Mouse (Mus musculus) common myeloid progenitor, adult 5-6 weeks (primary cell): ENCODE results near the gene Olfr1362. TPM values are rescaled to one million over a fixed set of nuclear protein-coding genes. Genes with fewer than 3 reads are reported as not detected.

ENCODE experiments used
- ATAC-seq: replicated peaks from 2 replicates; pipeline ENCODE4 v1.8.0; 2016; ENCODE audit warnings: low read depth, mild to moderate bottlenecking, moderate TSS enrichment, inconsistent platforms; ENCODE audit not compliant: poor library complexity, severe bottlenecking
- total RNA-seq: library from RNA; stranded (forward); fragments of 200-1000, 187-1606 nt; gene quantifications from 2 replicates; pipeline ENCODE4 v1.2.3, GENCODE M21; 2017

The Olfr1362 gene
- total RNA-seq: not detected in 2 replicates

DNA sequence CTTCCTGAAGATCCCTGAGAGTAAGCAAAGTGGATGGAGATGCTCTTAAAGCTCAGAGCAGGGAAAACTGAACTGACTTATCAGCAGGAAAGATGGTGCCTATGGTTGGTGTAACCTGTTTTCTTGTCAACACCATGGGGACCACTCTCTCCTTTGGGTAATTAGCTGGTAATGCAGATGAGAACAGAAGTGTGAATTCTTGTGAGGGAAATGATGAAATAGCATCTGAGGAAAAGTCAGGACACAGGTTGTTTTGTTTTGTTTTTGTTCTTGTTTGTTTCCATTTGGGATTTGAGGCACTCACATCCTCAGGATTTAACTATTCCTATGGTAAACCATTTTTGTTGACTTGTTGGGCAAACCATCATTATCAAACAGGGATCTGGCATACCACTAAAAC, at the start of gene Olfr1362:
Olfr1362 (minus strand) TSS at position 101 of the 400 bp plus-strand sequence.
- ATAC-seq: no peak

DNA sequence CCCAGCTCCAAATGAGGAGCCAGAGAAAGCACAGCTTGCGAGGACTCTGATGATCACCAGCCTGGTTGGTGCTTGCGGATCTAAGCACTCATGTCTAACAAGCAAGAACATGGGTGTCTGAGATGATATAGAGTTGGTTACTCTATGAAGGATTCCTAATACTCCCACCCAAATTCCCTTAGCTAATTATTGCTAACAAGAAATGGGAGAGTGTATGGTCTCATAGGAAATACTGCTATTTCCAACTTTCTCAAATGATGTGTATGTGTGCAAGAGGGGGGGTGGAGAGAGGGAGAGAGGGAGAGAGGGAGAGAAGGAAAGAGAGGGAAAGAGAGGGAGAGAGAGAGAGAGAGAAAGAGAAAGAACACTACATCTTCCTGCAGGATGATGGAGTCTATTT, 49.5 kb upstream of the Olfr1362 start, which contains the start of gene Olfr1361:
Olfr1361 (minus strand) TSS at position 101 of the 400 bp plus-strand sequence.
- ATAC-seq: no peak

DNA sequence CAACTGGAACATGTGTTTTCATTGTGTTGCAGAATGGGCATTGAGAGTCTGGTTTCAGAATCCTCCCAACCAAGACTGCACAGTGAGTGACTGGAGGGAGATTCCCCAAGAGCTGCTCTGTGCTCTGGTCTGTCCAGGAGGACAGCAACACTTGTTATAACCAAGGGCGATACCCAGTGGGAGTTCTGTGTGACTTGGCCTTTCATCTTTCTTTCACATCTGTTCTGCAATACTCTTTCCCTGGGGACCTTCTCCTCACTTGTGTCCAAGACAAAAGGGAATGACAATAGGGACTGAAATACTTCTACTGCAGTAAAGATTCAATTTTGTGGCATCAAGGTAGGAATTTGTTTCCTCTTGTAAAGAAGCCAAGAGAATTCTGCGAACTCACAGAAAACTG, 28.6 kb upstream of the Olfr1362 start, which contains the start of gene Olfr11:
Olfr11 (minus strand) TSS at position 101 of the 400 bp plus-strand sequence.
- ATAC-seq: no peak

DNA sequence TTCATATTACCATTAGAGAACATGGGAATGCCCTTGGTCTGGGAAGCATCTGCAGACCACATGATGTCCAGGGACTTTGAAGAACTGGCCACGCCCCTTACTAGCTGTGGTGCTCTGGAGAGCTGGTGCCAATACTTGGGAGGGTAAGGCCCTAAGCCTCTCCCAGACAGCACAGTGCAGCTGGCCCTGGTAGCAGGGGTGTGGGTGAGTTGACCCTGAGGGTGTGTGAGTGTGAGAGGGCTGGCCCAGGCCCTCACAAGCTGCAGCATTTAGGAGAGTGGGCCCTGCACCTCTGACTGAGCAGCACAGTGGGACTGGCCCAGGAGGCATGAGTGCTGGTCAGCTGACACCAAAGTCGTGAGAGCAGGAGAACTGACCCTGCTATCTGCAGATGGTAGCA, 22.2 kb downstream of the Olfr1362 start:
- ATAC-seq: no peak

DNA sequence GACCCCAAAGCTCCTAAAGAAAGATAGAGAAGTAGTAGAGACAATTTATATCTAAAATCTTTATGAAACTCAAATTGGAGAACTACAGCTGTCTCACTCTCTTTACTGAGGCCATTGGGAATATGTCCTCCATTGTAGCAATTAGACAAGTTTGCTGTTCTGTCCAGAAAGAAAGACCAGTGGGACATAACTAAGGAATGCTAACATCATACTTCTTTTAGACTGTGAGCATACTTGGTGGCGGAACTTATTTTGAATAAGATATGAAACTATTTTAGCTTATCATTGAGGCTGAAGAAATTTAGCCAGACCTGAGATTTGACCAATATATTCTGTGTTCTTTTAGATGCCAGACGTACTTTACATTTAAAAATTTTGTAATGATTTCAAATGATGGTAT, 32.2 kb downstream of the Olfr1362 start, which contains the start of gene Olfr1364:
Olfr1364 (minus strand) TSS at position 101 of the 400 bp plus-strand sequence.
- ATAC-seq: no peak

Other genes starting within 250 kb of the Olfr1362 start
- 37.7 and 38.6 TPM in 2 replicates for gene Zkscan3, start 211.3 kb downstream of the Olfr1362 start, total RNA-seq
- gene Pgbd1, start 173.0 kb downstream of the Olfr1362 start, total RNA-seq: 0.87 and 1.2 TPM in 2 replicates
- gene Zscan26, start 160.3 kb downstream of the Olfr1362 start, total RNA-seq: 18.6 and 27.6 TPM in 2 replicates
- 0.19 TPM in 1 of 2 replicates, not detected in the other for gene Nkapl, start 145.5 kb downstream of the Olfr1362 start, total RNA-seq
- 0.73 and 1.4 TPM in 2 replicates for gene Zkscan4, start 135.1 kb downstream of the Olfr1362 start, total RNA-seq
- gene Gm10065, start 134.6 kb downstream of the Olfr1362 start, total RNA-seq: not detected in 2 replicates
- 0.37 and 0.44 TPM in 2 replicates for gene AK157302, start 118.8 kb downstream of the Olfr1362 start, total RNA-seq
- 8.5 and 11.7 TPM in 2 replicates for gene Gm11273, start 112.6 kb downstream of the Olfr1362 start, total RNA-seq
- gene Zkscan8, start 82.9 kb downstream of the Olfr1362 start, total RNA-seq: 12.4 and 14.7 TPM in 2 replicates
- not detected in 2 replicates for gene Olfr1366, start 71.2 kb downstream of the Olfr1362 start, total RNA-seq
- gene Olfr1535, start 54.1 kb downstream of the Olfr1362 start, total RNA-seq: not detected in 2 replicates
- gene Olfr1364, start 32.3 kb downstream of the Olfr1362 start, total RNA-seq: not detected in 2 replicates
- gene Olfr11, start 28.5 kb upstream of the Olfr1362 start, total RNA-seq: not detected in 2 replicates
- gene Olfr1361, start 49.4 kb upstream of the Olfr1362 start, total RNA-seq: not detected in 2 replicates
- not detected in 2 replicates for gene Olfr1360, start 63.4 kb upstream of the Olfr1362 start, total RNA-seq
- not detected in 2 replicates for gene Olfr1359, start 84.1 kb upstream of the Olfr1362 start, total RNA-seq
- gene Hist1h2bl, start 102.1 kb upstream of the Olfr1362 start, total RNA-seq: 401 and 517 TPM in 2 replicates
- 1,241 and 1,337 TPM in 2 replicates for gene Hist1h2ai, start 102.4 kb upstream of the Olfr1362 start, total RNA-seq
- gene Hist1h3h, start 103.6 kb upstream of the Olfr1362 start, total RNA-seq: 145 and 293 TPM in 2 replicates
- gene Hist1h2bm, start 108.0 kb upstream of the Olfr1362 start, total RNA-seq: 379 and 469 TPM in 2 replicates
- gene Hist1h4j, start 121.0 kb upstream of the Olfr1362 start, total RNA-seq: 469 and 581 TPM in 2 replicates
- 4,229 and 5,615 TPM in 2 replicates for gene Hist1h4k, start 136.5 kb upstream of the Olfr1362 start, total RNA-seq
- gene Hist1h2ak, start 139.8 kb upstream of the Olfr1362 start, total RNA-seq: 950 and 1,047 TPM in 2 replicates
- gene Hist1h2bn, start 140.1 kb upstream of the Olfr1362 start, total RNA-seq: 1,475 and 1,634 TPM in 2 replicates
- gene Hist1h1b, start 166.6 kb upstream of the Olfr1362 start, total RNA-seq: 1,123 and 1,267 TPM in 2 replicates
- 252 and 264 TPM in 2 replicates for gene Hist1h3i, start 169.3 kb upstream of the Olfr1362 start, total RNA-seq
- 413 and 544 TPM in 2 replicates for gene Hist1h2an, start 173.2 kb upstream of the Olfr1362 start, total RNA-seq
- gene Hist1h2bp, start 173.4 kb upstream of the Olfr1362 start, total RNA-seq: 69.7 and 70.4 TPM in 2 replicates
- gene Hist1h2bq, start 196.2 kb upstream of the Olfr1362 start, total RNA-seq: 106 and 143 TPM in 2 replicates
- gene Hist1h2ao, start 196.4 kb upstream of the Olfr1362 start, total RNA-seq: 626 and 966 TPM in 2 replicates
- gene Hist1h4m, start 197.7 kb upstream of the Olfr1362 start, total RNA-seq: 3,201 and 5,019 TPM in 2 replicates
- 2,940 and 3,195 TPM in 2 replicates for gene Hist1h4n, start 218.2 kb upstream of the Olfr1362 start, total RNA-seq
- gene Hist1h2ap, start 219.5 kb upstream of the Olfr1362 start, total RNA-seq: 1,879 and 2,229 TPM in 2 replicates
- gene Hist1h2br, start 219.7 kb upstream of the Olfr1362 start, total RNA-seq: 234 and 268 TPM in 2 replicates